Mouse (Mus musculus): ENCODE measurements at regions not wholly inside any gene's neighbourhood (a gene's known extent, or its start where the extent isn't known, plus 50 kb on each side); places are given as distances from the start of the nearest gene placed in this dataset.

DNA sequence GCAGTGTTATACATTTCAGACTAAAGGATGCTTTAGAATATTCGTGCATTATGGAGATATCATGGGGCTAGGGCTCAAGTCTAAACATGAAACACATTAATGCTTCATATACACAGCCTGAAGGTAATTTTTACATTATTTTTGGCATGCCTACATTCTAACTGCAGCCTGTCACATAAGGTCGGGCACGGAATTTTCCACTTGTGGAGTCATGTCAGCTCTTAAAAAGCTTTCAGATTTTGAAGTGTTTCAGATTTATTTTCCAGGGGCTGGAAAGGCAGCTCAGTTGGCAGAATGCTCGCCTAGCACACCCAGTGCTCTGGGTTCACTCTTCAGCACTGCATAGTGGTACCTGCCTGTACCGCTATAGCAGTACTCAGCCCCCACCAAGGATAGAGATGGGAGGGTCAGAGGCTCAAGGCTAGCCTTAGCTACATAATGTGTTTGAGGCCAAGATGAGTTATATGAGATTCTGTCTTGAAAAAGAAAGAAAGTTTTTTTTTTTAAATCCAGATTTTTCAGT, 214.6 kb upstream of the Jarid2 start:
- ATAC-seq (ENCODE audit: insufficient number of reproducible peaks, low FRiP score, low TSS enrichment, low read depth) (no peak), DNase-seq (ENCODE audit: low spot score) (no peak)
- Histone ChIP-seq H3K4me3 (ENCODE audit: low read depth, low read length) (no peak overlapping the region), H3K27ac (replicated peaks; ENCODE audit: low read depth, low read length) (no peak overlapping the region), H3K9me3 (ENCODE audit: control insufficient read depth, low read length) (no peaks in the 10 kb centered on the region), H3K4me2 (ENCODE audit: low read depth, severe bottlenecking) (no peak overlapping the region), H3K9ac (ENCODE audit: low read length) (no peak overlapping the region), H3K36me3 (ENCODE audit: control insufficient read depth, insufficient read depth, low read length) (no peaks in the 10 kb centered on the region), H3K4me1 (ENCODE audit: control insufficient read depth, insufficient read depth, low read length) (peaks cover 6% of the 10 kb centered on the region; the same call in 1 of the 2 replicates), H3K27me3 (ENCODE audit: control insufficient read depth, insufficient read depth, low read length) (no peaks in the 10 kb centered on the region)
- 76% methylated on average over 5 of the region's 5 CpGs for WGBS

DNA sequence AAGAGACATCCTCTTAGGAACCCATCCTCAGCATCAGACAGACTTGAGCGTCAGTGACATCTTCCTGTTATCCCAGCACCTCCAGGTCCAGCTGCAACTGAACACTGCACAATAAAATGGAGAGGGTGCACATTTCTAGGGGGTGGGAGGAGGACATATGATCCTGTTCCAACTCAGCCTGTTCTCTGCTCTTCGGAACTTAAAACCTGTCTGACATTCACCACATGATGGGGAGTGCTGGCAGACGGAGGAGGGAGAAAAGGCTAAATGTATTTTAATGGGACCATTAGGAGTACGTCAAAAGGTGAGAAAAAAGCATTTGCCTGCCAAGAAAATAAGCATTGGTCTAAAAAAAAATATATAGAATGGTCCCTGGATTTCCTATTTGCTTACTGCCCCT, 212.4 kb upstream of the Jarid2 start:
- Histone ChIP-seq H3K4me1 (ENCODE audit: control insufficient read depth, insufficient read depth, low read length) (peaks cover 5% of the 10 kb centered on the region; the same call in 1 of the 2 replicates), H3K9ac (ENCODE audit: low read length) (no peak overlapping the region), H3K4me2 (ENCODE audit: low read depth, severe bottlenecking) (no peak overlapping the region), H3K27ac (replicated peaks; ENCODE audit: low read depth, low read length) (no peak overlapping the region), H3K27me3 (ENCODE audit: control insufficient read depth, insufficient read depth, low read length) (no peaks in the 10 kb centered on the region), H3K9me3 (ENCODE audit: control insufficient read depth, low read length) (no peaks in the 10 kb centered on the region), H3K4me3 (ENCODE audit: low read depth, low read length) (no peak overlapping the region), H3K36me3 (ENCODE audit: control insufficient read depth, insufficient read depth, low read length) (no peaks in the 10 kb centered on the region)
- DNase-seq (ENCODE audit: low spot score) (no peak), ATAC-seq (ENCODE audit: insufficient number of reproducible peaks, low FRiP score, low TSS enrichment, low read depth) (no peak)
- WGBS: 53% methylated on average over 4 of the region's 4 CpGs

DNA sequence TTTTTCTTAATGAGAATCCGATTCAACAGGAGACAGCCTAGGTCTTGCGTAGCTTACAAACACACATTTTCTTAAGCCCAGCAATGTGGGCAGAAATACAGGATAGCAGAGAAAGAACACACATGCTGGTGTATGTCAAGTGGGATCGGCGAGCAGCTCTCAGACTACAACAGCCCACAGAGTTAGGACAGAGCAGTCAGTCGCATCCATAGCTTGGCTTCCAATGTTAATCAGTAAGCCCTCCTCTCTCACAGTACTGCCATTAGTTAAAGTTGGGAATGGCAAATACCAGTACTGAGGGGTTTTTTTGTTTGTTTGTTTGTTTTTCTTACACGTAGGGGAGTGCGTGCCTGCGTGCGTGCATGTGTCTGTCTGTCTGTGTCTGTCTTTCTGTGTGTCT, 212.0 kb upstream of the Jarid2 start:
- WGBS: 87% methylated on average over 9 of the region's 9 CpGs
- H3K4me2 ChIP-seq (ENCODE audit: low read depth, severe bottlenecking): no peak overlapping the region
- ATAC-seq (ENCODE audit: insufficient number of reproducible peaks, low FRiP score, low TSS enrichment, low read depth): no peak
- H3K4me1 ChIP-seq (ENCODE audit: control insufficient read depth, insufficient read depth, low read length): peaks cover 5% of the 10 kb centered on the region; the same call in 1 of the 2 replicates
- DNase-seq (ENCODE audit: low spot score): no peak
- no peaks in the 10 kb centered on the region for H3K27me3 ChIP-seq (ENCODE audit: control insufficient read depth, insufficient read depth, low read length)
- H3K9ac ChIP-seq (ENCODE audit: low read length): no peak overlapping the region
- H3K9me3 ChIP-seq (ENCODE audit: control insufficient read depth, low read length): no peaks in the 10 kb centered on the region
- no peak overlapping the region for H3K27ac ChIP-seq (replicated peaks; ENCODE audit: low read depth, low read length)
- H3K36me3 ChIP-seq (ENCODE audit: control insufficient read depth, insufficient read depth, low read length): no peaks in the 10 kb centered on the region
- no peak overlapping the region for H3K4me3 ChIP-seq (ENCODE audit: low read depth, low read length)

DNA sequence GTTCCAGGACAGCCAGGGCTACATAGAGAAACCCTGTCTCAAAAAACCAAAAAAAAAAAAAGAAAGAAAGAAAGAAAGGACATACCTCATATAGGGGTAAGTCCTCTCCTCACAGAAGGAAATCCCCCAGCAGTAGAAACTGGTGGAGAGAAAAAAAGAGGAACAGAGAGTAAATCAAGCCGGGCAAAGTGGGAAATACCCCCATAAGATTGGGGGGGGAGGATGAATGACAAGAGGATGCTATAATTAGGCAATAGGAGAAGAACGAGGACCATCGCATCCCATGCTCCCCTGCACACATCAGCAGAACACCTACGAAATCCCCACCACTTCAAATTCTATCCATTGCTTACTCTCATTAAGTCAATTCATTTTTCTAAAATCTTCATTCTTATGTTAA, 211.1 kb upstream of the Jarid2 start:
- Histone ChIP-seq H3K9me3 (ENCODE audit: control insufficient read depth, low read length) (no peaks in the 10 kb centered on the region), H3K9ac (ENCODE audit: low read length) (no peak overlapping the region), H3K27ac (replicated peaks; ENCODE audit: low read depth, low read length) (no peak overlapping the region), H3K27me3 (ENCODE audit: control insufficient read depth, insufficient read depth, low read length) (no peaks in the 10 kb centered on the region), H3K36me3 (ENCODE audit: control insufficient read depth, insufficient read depth, low read length) (no peaks in the 10 kb centered on the region), H3K4me1 (ENCODE audit: control insufficient read depth, insufficient read depth, low read length) (peaks cover 5% of the 10 kb centered on the region; the same call in 1 of the 2 replicates), H3K4me2 (ENCODE audit: low read depth, severe bottlenecking) (no peak overlapping the region), H3K4me3 (ENCODE audit: low read depth, low read length) (no peak overlapping the region)
- no peak for DNase-seq (ENCODE audit: low spot score)
- no peak for ATAC-seq (ENCODE audit: insufficient number of reproducible peaks, low FRiP score, low TSS enrichment, low read depth)
- 92% methylated on average over 4 of the region's 4 CpGs for WGBS

DNA sequence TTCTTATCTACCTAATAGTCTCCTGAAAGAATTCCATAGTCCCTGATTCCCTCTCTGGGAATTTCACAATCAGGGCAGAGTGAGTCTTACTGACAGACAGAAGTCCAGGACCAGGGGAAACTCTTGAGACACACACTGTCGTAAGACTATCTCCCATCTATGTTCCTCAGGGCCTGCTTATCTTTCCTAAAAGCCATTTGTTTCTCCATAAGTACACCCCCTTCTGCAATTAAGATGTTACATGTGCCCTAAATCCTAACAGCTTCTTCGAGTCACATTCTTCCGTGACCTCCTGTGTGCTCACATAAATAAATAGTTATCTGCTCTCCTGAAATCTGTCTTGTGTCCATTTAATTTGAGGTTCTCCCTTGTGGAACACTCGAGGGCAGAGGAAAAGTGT, 205.8 kb upstream of the Jarid2 start:
- H3K4me3 ChIP-seq (ENCODE audit: low read depth, low read length): no peak overlapping the region
- H3K4me2 ChIP-seq (ENCODE audit: low read depth, severe bottlenecking): no peak overlapping the region
- H3K27me3 ChIP-seq (ENCODE audit: control insufficient read depth, insufficient read depth, low read length): no peaks in the 10 kb centered on the region
- no peaks in the 10 kb centered on the region for H3K36me3 ChIP-seq (ENCODE audit: control insufficient read depth, insufficient read depth, low read length)
- H3K4me1 ChIP-seq (ENCODE audit: control insufficient read depth, insufficient read depth, low read length): no peaks in the 10 kb centered on the region
- no peaks in the 10 kb centered on the region for H3K9me3 ChIP-seq (ENCODE audit: control insufficient read depth, low read length)
- ATAC-seq (ENCODE audit: insufficient number of reproducible peaks, low FRiP score, low TSS enrichment, low read depth) (no peak), DNase-seq (ENCODE audit: low spot score) (no peak)
- H3K27ac ChIP-seq (replicated peaks; ENCODE audit: low read depth, low read length): no peak overlapping the region
- no peak overlapping the region for H3K9ac ChIP-seq (ENCODE audit: low read length)
- 64% methylated on average over 4 of the region's 4 CpGs for WGBS

DNA sequence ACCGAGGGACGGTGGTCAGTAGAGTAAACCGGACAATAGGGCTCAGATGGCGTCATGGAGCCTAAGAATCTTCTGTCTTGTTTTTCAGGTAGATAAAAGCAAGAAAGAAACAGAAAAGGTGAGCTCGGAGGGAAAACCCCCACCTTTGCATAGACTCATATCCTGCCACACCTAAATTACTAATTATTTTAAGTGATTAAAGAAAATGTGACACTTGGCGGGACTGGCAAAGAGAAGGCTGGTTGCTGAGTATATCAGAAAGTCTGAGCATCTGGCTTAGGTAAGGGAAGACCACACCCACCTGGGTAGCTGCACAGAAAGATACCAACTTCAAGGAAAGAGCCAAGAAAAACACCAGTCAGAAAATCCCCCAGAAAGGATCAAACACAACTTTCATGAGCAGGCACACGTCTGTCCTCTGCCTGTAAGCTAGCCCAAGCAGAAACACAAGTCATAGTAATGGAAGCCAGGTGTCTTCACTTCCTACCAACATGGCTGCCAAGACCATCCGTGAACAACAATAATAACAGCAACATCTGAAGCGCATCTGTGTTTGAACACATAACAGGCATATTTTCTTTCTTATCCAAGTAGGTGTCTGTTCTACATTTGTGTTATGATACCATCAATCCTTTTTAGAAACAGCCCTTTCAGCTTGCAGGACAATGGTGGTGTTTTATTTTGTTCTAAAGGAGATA, 198.3 kb upstream of the Jarid2 start:
- WGBS: 77% methylated on average over 9 of the region's 9 CpGs
- Histone ChIP-seq H3K9me3 (ENCODE audit: control insufficient read depth, low read length) (no peaks in the 10 kb centered on the region; the same call in 1 of the 2 replicates), H3K9ac (ENCODE audit: low read length) (no peak overlapping the region), H3K4me1 (ENCODE audit: control insufficient read depth, insufficient read depth, low read length) (no peaks in the 10 kb centered on the region; the same call in 1 of the 2 replicates), H3K4me2 (ENCODE audit: low read depth, severe bottlenecking) (no peak overlapping the region), H3K4me3 (ENCODE audit: low read depth, low read length) (no peak overlapping the region), H3K27me3 (ENCODE audit: control insufficient read depth, insufficient read depth, low read length) (no peaks in the 10 kb centered on the region), H3K27ac (replicated peaks; ENCODE audit: low read depth, low read length) (no peak overlapping the region), H3K36me3 (ENCODE audit: control insufficient read depth, insufficient read depth, low read length) (no peaks in the 10 kb centered on the region)
- ATAC-seq (ENCODE audit: insufficient number of reproducible peaks, low FRiP score, low TSS enrichment, low read depth) (no peak), DNase-seq (ENCODE audit: low spot score) (no peak)

DNA sequence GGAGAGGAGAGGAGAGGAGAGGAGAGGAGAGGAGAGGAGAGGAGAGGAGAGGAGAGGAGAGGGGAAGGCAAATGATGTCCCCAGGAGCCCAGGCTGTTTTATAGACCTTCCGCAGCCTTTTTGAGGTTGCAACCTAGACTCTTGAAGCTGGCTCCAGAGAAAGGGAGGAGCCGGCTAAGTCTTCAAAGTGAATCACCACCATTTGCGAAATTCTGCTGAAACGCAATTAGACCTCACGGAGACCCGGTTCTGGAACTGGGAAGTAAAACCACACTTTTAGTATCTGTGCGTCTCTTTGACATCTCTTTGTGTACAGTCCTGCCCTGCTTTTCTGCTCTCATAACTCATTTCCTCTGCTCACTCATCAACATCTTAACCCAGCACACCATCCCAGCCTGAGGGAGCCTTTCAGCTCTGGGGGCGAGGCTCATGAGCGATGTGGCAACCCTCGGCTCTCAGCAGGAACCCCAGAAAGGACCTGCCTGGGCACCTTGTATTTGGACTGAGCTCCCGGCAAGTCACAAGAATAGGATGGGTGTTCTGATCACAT, 196.6 kb upstream of the Jarid2 start:
- DNase-seq (ENCODE audit: low spot score) (no peak), ATAC-seq (ENCODE audit: insufficient number of reproducible peaks, low FRiP score, low TSS enrichment, low read depth) (no peak)
- no peak overlapping the region for H3K27ac ChIP-seq (replicated peaks; ENCODE audit: low read depth, low read length)
- no peaks in the 10 kb centered on the region for H3K36me3 ChIP-seq (ENCODE audit: control insufficient read depth, insufficient read depth, low read length)
- no peak overlapping the region for H3K4me2 ChIP-seq (ENCODE audit: low read depth, severe bottlenecking)
- no peak overlapping the region for H3K4me3 ChIP-seq (ENCODE audit: low read depth, low read length)
- H3K9me3 ChIP-seq (ENCODE audit: control insufficient read depth, low read length): no peaks in the 10 kb centered on the region; the same call in 1 of the 2 replicates
- no peak overlapping the region for H3K9ac ChIP-seq (ENCODE audit: low read length)
- 61% methylated on average over 11 of the region's 11 CpGs for WGBS
- no peaks in the 10 kb centered on the region for H3K27me3 ChIP-seq (ENCODE audit: control insufficient read depth, insufficient read depth, low read length)
- H3K4me1 ChIP-seq (ENCODE audit: control insufficient read depth, insufficient read depth, low read length): no peaks in the 10 kb centered on the region; the same call in 1 of the 2 replicates

DNA sequence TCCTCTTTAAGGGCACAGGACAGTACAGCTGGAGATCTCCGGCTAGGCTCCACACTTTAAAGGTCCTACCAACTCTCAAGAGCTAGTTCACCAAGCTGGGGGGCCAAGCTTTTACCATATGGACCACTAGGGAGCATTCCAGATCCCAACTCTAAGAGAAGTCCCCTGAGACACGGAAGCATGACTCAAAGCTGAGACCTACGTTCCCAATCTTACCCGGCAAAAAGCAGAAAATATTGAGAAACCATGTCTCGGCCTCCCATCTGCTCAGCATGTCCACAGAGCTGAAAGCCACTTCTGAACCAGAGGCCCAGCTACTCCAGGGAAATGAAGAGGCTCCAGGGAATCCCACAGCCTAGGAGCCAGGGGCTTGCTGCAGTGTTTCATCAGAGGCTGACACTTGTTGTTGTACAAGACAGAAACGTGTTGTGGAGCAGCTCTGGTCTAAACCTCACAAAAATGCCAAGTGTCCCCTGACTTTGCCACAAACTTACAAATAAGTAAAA, 194.6 kb upstream of the Jarid2 start:
- ATAC-seq (ENCODE audit: insufficient number of reproducible peaks, low FRiP score, low TSS enrichment, low read depth) (no peak), DNase-seq (ENCODE audit: low spot score) (no peak)
- Histone ChIP-seq H3K9me3 (ENCODE audit: control insufficient read depth, low read length) (no peaks in the 10 kb centered on the region; the same call in 1 of the 2 replicates), H3K27ac (replicated peaks; ENCODE audit: low read depth, low read length) (no peak overlapping the region), H3K4me3 (ENCODE audit: low read depth, low read length) (no peak overlapping the region), H3K4me2 (ENCODE audit: low read depth, severe bottlenecking) (no peak overlapping the region), H3K36me3 (ENCODE audit: control insufficient read depth, insufficient read depth, low read length) (no peaks in the 10 kb centered on the region), H3K27me3 (ENCODE audit: control insufficient read depth, insufficient read depth, low read length) (no peaks in the 10 kb centered on the region), H3K9ac (ENCODE audit: low read length) (no peak overlapping the region), H3K4me1 (ENCODE audit: control insufficient read depth, insufficient read depth, low read length) (no peaks in the 10 kb centered on the region; the same call in 1 of the 2 replicates)
- WGBS: 87% methylated on average over 6 of the region's 6 CpGs
